Mouse (Mus musculus): ENCODE data around the gene Zbtb12.
A peak's percentile ranks its signal among the peaks of the same experiment; 100 is the strongest.
"Not testable (repeated sequence)": the region's sequence is repeated elsewhere in the genome, so short reads cannot be mapped to it uniquely, and the experiment has no call there.

Zbtb12 gene

GRCm38 (mm10) chr17:34874321-34874720, 5.0 kb upstream of the Zbtb12 start:
- no peak for DNase-seq

GRCm38 (mm10) chr17:34881166-34881565, 1.9 kb downstream of the Zbtb12 start:
- no peak for DNase-seq

GRCm38 (mm10) chr17:34881683-34882310, 2.5 kb downstream of the Zbtb12 start, which contains the start of gene Gm20547:
Gm20547 (minus strand) TSS chr17:34882042.
- DNase-seq = no peak

GRCm38 (mm10) chr17:34883332-34883731, 4.0 kb downstream of the Zbtb12 start:
- no peak for DNase-seq

GRCm38 (mm10) chr17:34884704-34885103, 5.4 kb downstream of the Zbtb12 start:
- DNase-seq = no peak

- no peak for DNase-seq
These were observed 6.3 kb downstream of the Zbtb12 start for GRCm38 (mm10) chr17:34885615-34886014.

- DNase-seq = no peak
These were observed 8.7 kb downstream of the Zbtb12 start for GRCm38 (mm10) chr17:34887942-34888341.

- DNase-seq = no peak
These were observed 10.9 kb downstream of the Zbtb12 start for GRCm38 (mm10) chr17:34890074-34890743.

- no peak for DNase-seq
These were observed 12.1 kb downstream of the Zbtb12 start for GRCm38 (mm10) chr17:34891377-34891776.

- DNase-seq = no peak
These were observed 14.0 kb downstream of the Zbtb12 start for GRCm38 (mm10) chr17:34893072-34893824.

- DNase-seq = peak; percentile 93
These were observed 14.9 kb downstream of the Zbtb12 start for GRCm38 (mm10) chr17:34894074-34894597.

GRCm38 (mm10) chr17:34894801-34895530, 15.7 kb downstream of the Zbtb12 start:
- DNase-seq = peak; percentile 66

- DNase-seq = no peak
These were observed 16.4 kb downstream of the Zbtb12 start for GRCm38 (mm10) chr17:34895724-34896123.

- DNase-seq = no peak
These were observed 17.1 kb downstream of the Zbtb12 start for GRCm38 (mm10) chr17:34896366-34896765.

- DNase-seq = peak; percentile 49
These were observed 18.3 kb downstream of the Zbtb12 start for GRCm38 (mm10) chr17:34897373-34898159.

- DNase-seq = peak; percentile 91
These were observed 18.9 kb downstream of the Zbtb12 start, which contains the start of the genes C2 and Ehmt2 for GRCm38 (mm10) chr17:34898160-34898586. C2 (minus strand) TSS chr17:34898265. Ehmt2 (plus strand) TSS chr17:34898469.

GRCm38 (mm10) chr17:34898706-34899052, 19.4 kb downstream of the Zbtb12 start:
- DNase-seq = peak; percentile 18

- DNase-seq = peak; percentile 47
These were observed 20.0 kb downstream of the Zbtb12 start for GRCm38 (mm10) chr17:34899053-34899889.

GRCm38 (mm10) chr17:34899890-34900243, 20.6 kb downstream of the Zbtb12 start:
- DNase-seq = no peak

GRCm38 (mm10) chr17:34900826-34901225, 21.5 kb downstream of the Zbtb12 start:
- DNase-seq = not testable (repeated sequence)

- DNase-seq = not testable (repeated sequence)
These were observed 22.7 kb downstream of the Zbtb12 start for GRCm38 (mm10) chr17:34901948-34902347.
